Mouse (Mus musculus) layer of hippocampus, adult 9-11 months (tissue): ENCODE data around the gene Rnf150.
"Not testable (repeated sequence)": the region's sequence is repeated elsewhere in the genome, so short reads cannot be mapped to it uniquely, and the experiment has no call there.

ENCODE experiments used
- DNase-seq: peaks from one replicate; pipeline ENCODE4 v3.0.0; 2022

Gene Rnf150

DNA sequence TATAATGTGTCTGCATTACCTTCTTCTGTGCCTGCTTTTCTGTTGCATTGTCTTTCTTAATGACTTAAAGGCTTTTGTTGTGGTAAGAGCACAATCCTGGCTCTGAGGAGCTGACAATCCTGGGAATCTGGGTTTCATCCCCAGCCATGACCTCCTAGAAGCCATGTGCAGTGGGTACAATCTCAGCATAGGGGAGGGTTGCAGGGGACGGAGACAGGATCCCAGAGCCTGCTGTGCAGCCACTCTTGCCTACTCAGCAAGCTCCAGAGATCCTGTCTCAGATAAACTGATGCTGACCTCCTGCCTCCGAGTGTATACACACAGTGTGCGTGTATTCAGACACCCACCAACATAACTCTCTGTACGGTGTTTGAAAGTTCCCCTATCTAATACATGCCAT, 218.1 kb downstream of the Rnf150 start:
- no peak for DNase-seq

DNA sequence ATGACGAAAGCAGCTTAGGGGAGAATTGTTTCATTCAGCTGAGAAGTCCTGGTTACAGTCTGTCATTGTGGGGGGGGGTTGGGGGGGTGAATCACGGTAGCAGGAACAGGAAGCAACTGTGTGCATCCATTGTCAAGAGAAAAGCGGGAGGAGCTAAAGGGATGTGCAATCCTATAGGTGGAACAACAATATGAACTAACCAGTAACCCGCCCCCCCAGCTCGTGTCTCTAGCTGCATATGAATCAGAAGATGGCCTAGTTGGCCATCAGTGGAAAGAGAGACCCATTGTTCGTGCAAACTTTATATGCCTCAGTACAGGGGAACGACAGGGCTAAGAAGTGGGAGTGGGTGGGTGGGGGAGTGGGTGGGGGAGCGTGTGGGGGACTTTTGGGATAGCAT, 218.7 kb downstream of the Rnf150 start:
- not testable (repeated sequence) for DNase-seq

DNA sequence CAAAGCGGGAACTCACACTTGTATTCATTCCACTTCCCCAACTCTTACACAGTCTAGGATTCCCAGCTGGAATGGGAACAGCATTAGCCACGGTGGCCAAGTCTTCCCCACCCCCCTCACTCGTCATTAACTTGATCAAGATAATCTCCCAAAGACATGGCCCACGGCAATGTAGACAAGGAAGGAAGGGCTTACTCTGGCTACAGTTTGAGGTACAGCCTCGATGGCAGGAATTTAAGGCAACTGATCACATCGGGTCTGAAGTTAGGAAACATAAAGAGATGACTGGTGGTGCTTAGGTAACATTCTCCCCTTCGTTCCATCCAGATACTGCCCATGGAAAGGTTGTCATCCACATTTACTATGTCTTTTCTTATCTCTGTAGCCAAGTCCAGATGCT, 219.1 kb downstream of the Rnf150 start:
- no peak for DNase-seq

DNA sequence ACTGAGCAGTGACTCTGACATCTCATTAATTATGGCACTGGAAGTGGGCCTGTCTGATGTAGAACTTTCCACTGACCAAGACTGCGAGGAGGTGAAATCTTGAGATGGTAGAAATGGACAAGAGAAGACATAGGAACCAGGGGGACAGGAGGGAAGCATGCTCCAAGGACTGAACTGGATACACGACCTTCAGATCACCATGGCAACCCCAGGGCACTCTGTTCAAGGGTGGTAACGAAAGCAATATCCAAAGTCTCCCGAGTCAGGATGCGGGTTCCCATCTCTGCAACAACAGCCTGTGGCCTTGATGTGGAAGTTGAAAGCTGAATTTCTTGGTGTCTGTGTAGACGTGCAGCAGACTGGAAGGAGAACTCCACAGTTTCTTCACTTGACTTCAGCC, 220.3 kb downstream of the Rnf150 start:
- DNase-seq: no peak

DNA sequence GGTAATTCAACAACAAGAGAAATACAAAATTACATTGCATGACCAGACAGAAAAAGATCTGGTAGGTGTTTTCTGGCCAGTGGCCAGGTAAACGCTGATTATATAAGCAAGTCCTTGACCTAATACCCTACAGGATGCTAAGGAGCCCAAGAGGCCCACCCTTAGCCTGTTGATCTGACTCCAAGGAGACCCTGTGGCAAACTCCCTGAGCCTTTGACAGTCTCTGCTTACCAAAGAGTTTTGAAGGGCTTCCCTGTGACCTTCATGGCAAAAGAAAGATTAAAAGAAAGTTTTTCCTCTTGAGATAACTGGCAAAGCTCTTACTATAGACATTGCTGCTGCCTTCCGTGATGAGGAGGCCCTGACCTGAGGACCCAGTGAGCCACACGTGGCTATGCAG, 222.4 kb downstream of the Rnf150 start:
- no peak for DNase-seq

DNA sequence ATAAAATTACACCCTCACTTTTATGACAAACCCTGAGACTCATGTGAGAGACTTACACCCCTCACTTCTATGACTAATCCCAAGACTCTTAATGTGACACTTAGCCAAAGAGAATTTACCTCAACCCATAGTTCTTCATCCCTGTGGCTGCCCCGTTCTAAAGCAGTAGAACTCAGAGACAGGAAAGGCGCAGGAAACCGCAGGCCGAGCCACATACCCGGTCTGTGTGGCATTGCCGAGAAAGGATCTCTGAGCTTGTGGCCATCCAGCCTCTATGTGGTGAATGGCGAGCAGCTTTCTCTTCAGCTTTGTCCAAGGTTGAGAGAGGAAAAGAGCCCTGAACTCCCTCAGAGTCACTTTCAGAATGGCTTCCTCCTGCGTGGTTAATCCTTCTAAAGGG, 223.5 kb downstream of the Rnf150 start:
- DNase-seq: no peak

DNA sequence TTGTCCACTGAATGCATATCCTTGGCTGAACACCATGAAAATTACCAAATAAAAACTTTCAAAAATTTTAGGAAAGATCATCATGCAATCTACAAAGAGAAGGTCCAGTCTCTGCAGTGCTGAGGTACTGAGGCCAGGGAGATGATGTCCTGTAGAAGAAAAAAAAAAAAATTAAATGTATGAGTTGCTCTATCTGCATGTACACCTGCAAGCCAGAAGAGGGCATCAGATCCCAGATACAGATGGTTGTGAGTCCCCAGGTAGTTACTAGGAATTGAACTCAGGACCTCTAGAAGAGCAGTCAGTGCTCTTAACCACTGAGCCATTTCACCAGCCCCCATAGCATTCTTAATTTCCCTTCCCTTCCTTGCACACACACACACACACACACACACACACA, 224.4 kb downstream of the Rnf150 start:
- DNase-seq: no peak

DNA sequence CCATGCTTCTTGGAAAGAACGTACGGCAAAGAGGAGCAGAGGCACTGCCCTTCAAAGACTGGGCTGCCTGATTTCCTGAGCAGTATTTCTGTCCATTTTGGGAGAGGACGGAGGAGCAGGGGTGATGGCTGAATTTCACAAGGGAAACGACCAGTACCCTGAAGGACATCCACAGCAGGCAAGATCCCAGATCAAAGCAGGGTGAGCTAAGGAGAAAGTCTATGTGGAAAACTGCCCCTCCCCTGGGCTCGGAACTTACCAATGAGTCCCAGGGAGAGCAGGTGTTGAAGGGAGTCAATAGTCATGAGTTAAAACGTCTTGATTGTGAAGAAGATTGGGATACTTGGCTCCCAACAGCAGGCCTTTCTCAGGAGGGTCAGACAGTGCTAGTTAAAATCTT, 225.0 kb downstream of the Rnf150 start:
- no peak for DNase-seq

DNA sequence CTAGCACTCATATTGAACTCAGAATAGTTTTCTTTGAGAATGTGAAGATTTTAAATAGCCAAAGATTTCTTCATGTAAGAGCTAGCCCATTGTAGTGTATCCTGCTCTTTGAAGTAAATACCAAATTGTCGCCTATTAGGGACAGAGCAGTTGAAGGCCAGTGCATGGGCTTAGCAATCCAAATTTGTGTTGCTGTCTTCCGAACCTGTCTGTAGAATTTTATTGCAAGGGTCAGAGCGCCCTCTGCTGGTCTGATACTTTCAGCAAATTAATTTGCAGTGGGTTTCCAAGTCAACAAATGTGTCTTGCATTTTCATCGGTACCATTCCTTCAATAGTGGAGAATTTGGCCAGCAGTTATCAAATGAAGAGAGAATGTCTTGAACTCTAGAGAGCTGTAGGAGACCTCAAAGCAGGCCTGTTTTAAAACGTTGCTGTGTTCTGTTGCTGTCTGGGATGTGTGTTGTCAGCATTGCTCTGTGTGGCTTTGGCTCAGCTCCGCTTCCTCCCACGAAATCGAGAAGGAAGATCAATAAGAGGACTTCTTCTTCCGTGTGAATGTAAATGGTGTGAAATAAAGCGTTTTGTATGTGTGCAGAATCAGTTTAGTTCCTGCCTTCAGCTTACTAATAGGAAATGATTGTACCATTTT, 226.3 kb downstream of the Rnf150 start:
- peak; percentile 85 for DNase-seq

DNA sequence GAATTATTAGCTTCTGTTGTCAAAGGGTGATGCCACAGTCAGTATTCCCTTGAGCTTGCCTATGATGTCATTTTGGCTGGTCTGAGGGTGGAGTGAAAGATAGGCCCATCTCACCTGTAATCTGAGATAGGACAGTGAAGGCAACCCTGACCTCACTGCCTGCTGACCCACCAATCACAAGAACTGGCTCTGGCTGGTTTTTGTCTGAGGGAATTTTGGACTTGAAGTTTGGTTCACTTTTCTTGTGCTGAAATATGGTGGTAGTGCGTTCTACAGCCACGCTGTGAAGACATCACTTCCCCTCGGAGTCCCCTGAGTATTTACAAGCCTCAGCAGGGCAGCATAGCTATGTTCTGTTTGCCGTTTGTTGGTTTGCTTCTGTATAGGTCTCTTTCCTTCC, 227.3 kb downstream of the Rnf150 start:
- DNase-seq: no peak

DNA sequence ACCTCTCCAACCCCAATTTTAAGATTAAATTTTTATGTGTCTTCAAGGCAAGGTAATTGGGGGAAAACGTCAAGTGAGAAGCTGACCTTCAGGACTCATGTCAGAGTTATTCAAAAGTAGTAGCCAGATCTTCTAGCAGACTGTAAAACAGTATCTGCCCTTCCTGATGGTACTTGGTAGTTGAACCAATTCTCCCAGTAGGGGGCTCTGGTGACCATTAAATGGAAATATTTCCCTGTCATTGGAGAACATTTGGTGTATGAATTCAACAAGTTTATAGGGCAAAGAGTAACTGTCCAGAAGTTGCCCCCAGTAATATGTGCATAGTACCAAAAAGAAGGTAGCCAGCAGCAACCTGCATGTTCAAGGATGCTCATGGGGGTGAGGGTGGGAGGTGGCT, 236.9 kb downstream of the Rnf150 start:
- DNase-seq: no peak

DNA sequence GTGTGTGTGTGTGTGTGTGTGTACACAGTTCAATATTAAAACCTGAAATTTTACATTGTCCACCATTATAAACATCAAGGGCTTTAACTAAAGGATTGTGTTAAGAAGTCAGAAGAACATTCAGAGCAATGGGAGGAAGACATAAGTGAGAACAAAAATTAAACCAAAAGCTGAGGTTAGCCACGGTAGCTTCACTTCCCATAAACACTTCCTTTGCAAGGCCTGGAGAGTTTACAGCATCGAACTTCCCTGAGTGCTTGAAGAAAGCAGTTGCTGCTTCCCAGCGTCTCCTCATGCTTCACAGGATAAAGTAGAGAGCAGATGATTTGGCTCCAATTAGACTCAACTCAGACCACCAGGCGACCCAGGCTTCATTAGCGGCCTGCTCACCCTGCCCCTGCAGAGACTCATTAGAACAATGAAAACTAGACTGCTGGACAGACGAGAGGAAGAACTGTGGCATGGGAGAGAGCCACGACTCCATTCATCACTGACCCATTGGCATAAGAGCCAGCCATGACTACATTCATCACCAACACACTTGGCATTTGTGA, 239.9 kb downstream of the Rnf150 start:
- no peak for DNase-seq

DNA sequence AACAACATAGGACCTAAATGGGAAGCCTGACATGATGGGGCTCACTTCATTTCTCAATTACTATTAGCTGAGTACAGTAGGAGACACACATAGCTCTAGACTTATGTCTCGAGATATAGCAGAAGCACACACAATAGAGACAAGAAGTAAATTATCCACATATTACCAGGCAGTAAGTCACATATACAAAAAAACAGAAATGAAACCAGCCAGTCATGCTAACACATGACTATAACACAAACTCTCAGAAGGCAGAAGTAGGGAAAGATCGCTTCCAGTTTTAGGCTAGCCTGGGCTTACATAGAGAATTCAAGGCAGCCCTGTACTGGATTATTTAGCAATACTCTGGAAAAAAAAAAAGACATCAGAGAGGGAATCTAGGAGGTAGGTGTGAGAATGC, 240.8 kb downstream of the Rnf150 start:
- no peak for DNase-seq

DNA sequence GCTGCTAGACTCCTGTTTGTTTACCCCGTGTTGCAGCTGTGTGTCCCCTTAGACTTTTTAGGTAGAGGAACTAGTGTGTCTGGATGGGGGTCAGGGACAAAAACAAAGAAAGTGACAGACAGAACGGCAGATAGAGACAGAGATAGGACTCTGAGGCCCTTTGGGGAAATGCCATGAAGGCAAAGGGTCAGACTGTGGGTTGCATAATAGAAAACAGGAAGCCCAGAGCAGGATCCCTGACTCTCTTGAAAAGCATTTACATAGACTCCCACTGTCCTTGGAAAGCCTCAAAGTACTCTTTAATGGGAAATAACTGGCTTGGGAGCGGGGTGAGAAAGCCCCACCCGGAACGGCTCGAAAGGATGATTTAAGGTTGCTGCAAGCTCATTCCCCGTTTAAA, 246.6 kb downstream of the Rnf150 start:
- no peak for DNase-seq

DNA sequence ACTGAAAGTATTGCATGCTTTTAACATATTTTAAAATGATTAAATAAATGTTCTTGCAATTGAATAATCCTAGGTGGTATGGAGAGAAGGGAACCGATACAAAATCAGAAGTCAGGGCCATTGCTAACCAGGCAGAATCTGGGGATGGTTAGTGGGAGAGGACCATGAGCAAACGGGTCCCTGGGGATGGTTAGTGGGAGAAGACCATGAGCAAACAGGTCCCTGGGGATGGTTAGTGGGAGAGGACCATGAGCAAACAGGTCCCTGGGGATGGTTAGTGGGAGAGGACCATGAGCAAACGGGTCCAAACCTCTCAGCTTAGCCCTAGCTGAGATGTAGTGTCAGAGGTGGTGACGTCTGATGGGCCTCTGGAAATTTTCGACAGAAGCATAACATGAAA, 247.0 kb downstream of the Rnf150 start:
- no peak for DNase-seq

DNA sequence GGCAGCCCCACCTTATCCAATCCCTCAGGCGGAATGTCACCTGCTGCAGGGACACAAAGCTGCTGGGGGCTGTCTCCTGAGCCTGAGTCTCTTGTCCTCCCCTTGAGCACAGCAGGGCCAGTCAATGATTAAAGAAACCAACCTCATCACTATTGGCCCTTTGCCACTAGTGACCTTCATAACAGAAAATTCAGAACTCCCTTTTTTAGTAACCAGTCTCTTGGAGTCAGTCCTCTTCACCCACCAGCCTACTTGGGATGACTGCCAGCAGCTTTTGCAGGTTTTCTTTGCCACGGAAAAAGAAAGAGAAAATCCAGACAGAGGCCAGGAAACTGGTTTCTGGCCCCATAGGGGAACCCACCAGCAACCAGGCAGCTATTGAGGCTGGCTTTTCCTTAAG, 271.9 kb downstream of the Rnf150 start:
- no peak for DNase-seq

DNA sequence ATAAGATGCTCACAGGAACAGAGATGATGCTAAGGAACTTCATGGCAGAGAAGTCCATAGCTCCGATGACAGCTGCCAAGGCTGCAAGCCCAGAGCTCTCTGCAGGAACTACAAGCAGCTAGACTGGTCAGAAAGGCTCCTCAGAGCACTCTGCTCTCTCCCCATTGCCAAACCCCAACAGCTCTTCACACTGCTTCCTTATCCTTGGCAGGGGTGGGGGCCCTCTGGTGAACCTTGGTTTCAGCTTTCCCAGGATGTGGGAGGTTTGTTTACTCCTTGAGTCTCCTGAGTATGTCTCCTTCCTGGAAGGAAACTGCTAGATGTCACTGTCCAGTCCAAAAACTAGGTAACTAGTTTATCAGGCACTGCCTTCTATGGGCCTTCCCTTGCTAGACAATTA, 276.9 kb downstream of the Rnf150 start:
- no peak for DNase-seq

DNA sequence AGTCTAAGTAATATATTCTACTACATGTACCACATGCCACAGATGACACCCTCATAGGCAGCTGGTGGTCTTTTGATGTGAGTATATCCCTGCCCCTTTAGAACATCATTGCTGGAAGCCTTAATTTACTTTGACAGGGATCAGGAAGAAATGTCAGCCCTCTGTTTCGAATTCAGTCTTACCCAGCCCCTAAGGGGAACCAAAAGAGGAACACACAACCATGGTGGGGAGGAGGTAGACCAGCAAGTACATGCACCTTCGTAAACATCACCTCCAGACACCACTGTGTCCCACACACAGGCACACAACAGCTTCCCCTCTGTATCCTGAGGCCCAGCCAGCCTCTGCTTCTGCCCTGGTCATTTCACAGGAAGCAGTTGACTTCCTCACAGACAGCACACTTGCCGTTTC, 277.6 kb downstream of the Rnf150 start:
- peak; percentile 49 for DNase-seq
